Mouse (Mus musculus) forebrain, postnatal 0 days (tissue): ENCODE results near the gene Wdr5. TPM values are rescaled to one million over a fixed set of nuclear protein-coding genes. Genes with fewer than 3 reads are reported as not detected.
"Not testable (repeated sequence)": the region's sequence is repeated elsewhere in the genome, so short reads cannot be mapped to it uniquely, and the experiment has no call there.

Source experiments
- ATAC-seq: fragments of 200-750 bp; cut with Nextera tagmentation; 2 replicates; pipeline ENCODE4 v1.8.0; 2017; ENCODE audit warnings: mild to moderate bottlenecking, moderate library complexity
- DNase-seq: peaks from one replicate; pipeline ENCODE4 v3.0.0-alpha.2; 2015
- H3K27ac ChIP-seq: fragments of 300-500 bp; sonication (generic); 2 replicates; pipeline ENCODE4 v1.5.1; 2014; ENCODE audit warnings: low read depth, mild to moderate bottlenecking, antibody characterized with exemption, low read length, moderate library complexity, mixed read lengths
- H3K27me3 ChIP-seq: fragments of 300-500 bp; sonication (generic); 2 replicates; pipeline ENCODE4 v1.6.1; 2014; ENCODE audit warnings: mild to moderate bottlenecking, low read length, mixed read lengths; ENCODE audit not compliant: insufficient read depth
- H3K36me3 ChIP-seq: fragments of 300-500 bp; sonication (generic); 2 replicates; pipeline ENCODE4 v1.6.1; 2014; ENCODE audit warnings: mild to moderate bottlenecking, moderate library complexity; ENCODE audit not compliant: insufficient read depth
- H3K4me1 ChIP-seq: fragments of 300-500 bp; sonication (generic); 2 replicates; pipeline ENCODE4 v1.6.1; 2014; ENCODE audit warnings: antibody characterized with exemption; ENCODE audit not compliant: insufficient read depth
- H3K4me2 ChIP-seq: fragments of 300-500 bp; sonication (generic); 2 replicates; pipeline ENCODE4 v1.6.1; 2014; ENCODE audit warnings: low read depth, mild to moderate bottlenecking, moderate library complexity
- H3K4me3 ChIP-seq: fragments of 300-500 bp; sonication (generic); 2 replicates; pipeline ENCODE4 v1.5.1; 2014; ENCODE audit warnings: low read depth, low read length, mixed read lengths
- H3K9ac ChIP-seq: fragments of 300-500 bp; sonication (generic); 2 replicates; pipeline ENCODE4 v1.6.1; 2014; ENCODE audit warnings: mild to moderate bottlenecking
- H3K9me3 ChIP-seq: fragments of 300-500 bp; sonication (generic); 2 replicates; pipeline ENCODE4 v1.6.1; 2016; ENCODE audit warnings: low read length
- CTCF ChIP-seq: sonication (generic); IDR thresholded peaks from 2 replicates; pipeline ENCODE4 v1.5.1; 2016; ENCODE audit warnings: antibody characterized with exemption, control low read depth, low read depth
- WGBS: fragments of 180-500 bp; shearing (Covaris S2); extraction: QIAGEN DNeasy Blood & Tissue Kit; methylation state at CpG from one replicate; pipeline ENCODE4 v1.1.7; 2014; 5-methylcytosine and 5-hydroxymethylcytosine counted together
- polyA plus RNA-seq: library from polyadenylated mRNA; unstranded; fragments of >200 nt; fragmentation: Nextera tagmentation; extraction: Ambion mirVana; gene quantifications from 2 replicates; pipeline ENCODE4 v1.2.1, GENCODE M21; 2015
- total RNA-seq: library from RNA; depleted of rRNA; stranded (reverse); fragments of >200 nt; gene quantifications from 2 replicates; pipeline ENCODE4 v1.2.3, GENCODE M21; 2014

Wdr5 gene
- total and polyA plus RNA-seq, 2 experiments from 2014 or later: 35.0 to 53.6 TPM

- no peak for DNase-seq
- Histone ChIP-seq H3K27me3 (no peaks in the 10 kb centered on the region), H3K27ac (no peak overlapping the region), H3K4me1 (no peaks in the 10 kb centered on the region), H3K36me3 (no peaks in the 10 kb centered on the region), H3K9ac (no peak overlapping the region), H3K9me3 (no peaks in the 10 kb centered on the region), H3K4me3 (no peak overlapping the region), H3K4me2 (no peak overlapping the region)
- 63% methylated on average over 7 of the region's 7 CpGs for WGBS
- no peak for ATAC-seq
- TF ChIP-seq CTCF: no peak
Observed at GRCm38 (mm10) chr2:27504113-27504885, 10.7 kb upstream of the Wdr5 start.

- Histone ChIP-seq H3K27ac (no peak overlapping the region), H3K9me3 (no peaks in the 10 kb centered on the region), H3K36me3 (no peaks in the 10 kb centered on the region), H3K27me3 (no peaks in the 10 kb centered on the region), H3K4me2 (no peak overlapping the region), H3K4me3 (no peak overlapping the region), H3K4me1 (no peaks in the 10 kb centered on the region), H3K9ac (no peak overlapping the region)
- no peak for TF ChIP-seq CTCF
- WGBS: 13% methylated on average over 6 of the region's 6 CpGs
- no peak for DNase-seq
- no peak for ATAC-seq
Observed at GRCm38 (mm10) chr2:27505539-27505938, 9.4 kb upstream of the Wdr5 start.

GRCm38 (mm10) chr2:27506658-27507057, 8.3 kb upstream of the Wdr5 start:
- H3K9me3 ChIP-seq, DNase-seq, H3K27me3 ChIP-seq, H3K9ac ChIP-seq, ATAC-seq, H3K4me3 ChIP-seq, H3K4me1 ChIP-seq, H3K4me2 ChIP-seq, H3K36me3 ChIP-seq, H3K27ac ChIP-seq: not testable (repeated sequence)
- WGBS: 72% methylated on average over 4 of the region's 4 CpGs

GRCm38 (mm10) chr2:27507562-27507961, 7.4 kb upstream of the Wdr5 start, which contains the start of gene Brd3:
TSS of gene Brd3 (minus strand) at chr2:27507662.
- no peak for DNase-seq

GRCm38 (mm10) chr2:27510706-27511105, 4.3 kb upstream of the Wdr5 start:
- ATAC-seq (no peak), DNase-seq (no peak)
- H3K27me3 ChIP-seq: no peaks in the 10 kb centered on the region
- H3K36me3 ChIP-seq: no peaks in the 10 kb centered on the region
- WGBS: 97% methylated on average over 7 of the region's 7 CpGs
- H3K4me3 ChIP-seq: no peak overlapping the region
- TF ChIP-seq CTCF: no peak
- H3K9me3 ChIP-seq: no peaks in the 10 kb centered on the region
- peaks cover 9% of the 10 kb centered on the region for H3K4me1 ChIP-seq
- H3K9ac ChIP-seq: no peak overlapping the region
- H3K27ac ChIP-seq: no peak overlapping the region
- no peak overlapping the region for H3K4me2 ChIP-seq

More at GRCm38 (mm10) chr2:27507562-27507961, 7.4 kb upstream of the Wdr5 start, which contains the start of gene Brd3:
- 69% methylated on average over 4 of the region's 4 CpGs for WGBS
- Histone ChIP-seq H3K27ac (no peak within 1 kb of the TSS), H3K27me3 (no peaks in the 10 kb centered on the region), H3K4me2 (no peak within 1 kb of the TSS), H3K4me1 (no peaks in the 10 kb centered on the region), H3K4me3 (no peak within 1 kb of the TSS), H3K9me3 (no peaks in the 10 kb centered on the region), H3K9ac (no peak within 1 kb of the TSS), H3K36me3 (no peaks in the 10 kb centered on the region)
- TF ChIP-seq CTCF: no peak
- no peak for ATAC-seq

GRCm38 (mm10) chr2:27512909-27513308, 2.0 kb upstream of the Wdr5 start:
- no peak overlapping the region for H3K4me3 ChIP-seq
- no peaks in the 10 kb centered on the region for H3K9me3 ChIP-seq
- no peak overlapping the region for H3K9ac ChIP-seq
- ATAC-seq (no peak), DNase-seq (no peak)
- peaks cover 16% of the 10 kb centered on the region for H3K4me1 ChIP-seq
- H3K27me3 ChIP-seq: no peaks in the 10 kb centered on the region
- H3K4me2 ChIP-seq: no peak overlapping the region
- TF ChIP-seq CTCF: no peak
- H3K36me3 ChIP-seq: no peaks in the 10 kb centered on the region
- H3K27ac ChIP-seq: no peak overlapping the region
- WGBS: 95% methylated on average over 3 of the region's 3 CpGs

- H3K9me3 ChIP-seq: no peaks in the 10 kb centered on the region
- DNase-seq (no peak), ATAC-seq (no peak)
- H3K27ac ChIP-seq: peak overlapping the region; percentile 88
- peak overlapping the region; percentile 88 for H3K4me2 ChIP-seq
- peak overlapping the region; percentile 73 for H3K4me3 ChIP-seq
- 57% methylated on average over 5 of the region's 5 CpGs for WGBS
- TF ChIP-seq CTCF: no peak
- no peaks in the 10 kb centered on the region for H3K27me3 ChIP-seq
- H3K36me3 ChIP-seq: 0 out of 2 replicates have a peak, but pooled peaks cover 4% of the 10 kb centered on the region
- H3K4me1 ChIP-seq: peaks cover 16% of the 10 kb centered on the region
- H3K9ac ChIP-seq: peak overlapping the region; percentile 87
Observed at GRCm38 (mm10) chr2:27513861-27514260, 1.1 kb upstream of the Wdr5 start.
